Mouse (Mus musculus) heart, embryonic 11.5 days (tissue): ENCODE measurements at regions not wholly inside any gene's neighbourhood (a gene's known extent, or its start where the extent isn't known, plus 50 kb on each side); places are given as distances from the start of the nearest gene placed in this dataset.

Experiments used
- ATAC-seq: fragments of 200-750 bp; cut with Nextera tagmentation; replicated peaks from 2 replicates; pipeline ENCODE4 v1.8.0; 2017; ENCODE audit warnings: moderate library complexity; ENCODE audit not compliant: insufficient number of reproducible peaks, low FRiP score, low TSS enrichment
- H3K27ac ChIP-seq: fragments of 300-500 bp; sonication (generic); 2 replicates; pipeline ENCODE4 v1.5.1; 2014; ENCODE audit warnings: mild to moderate bottlenecking, low read depth, low read length
- H3K27me3 ChIP-seq: fragments of 300-500 bp; sonication (generic); 2 replicates; pipeline ENCODE4 v1.6.1; 2014; ENCODE audit warnings: mild to moderate bottlenecking, low read length, mixed read lengths; ENCODE audit not compliant: control insufficient read depth, insufficient read depth
- H3K36me3 ChIP-seq: fragments of 300-500 bp; sonication (generic); 2 replicates; pipeline ENCODE4 v1.6.1; 2014; ENCODE audit warnings: mild to moderate bottlenecking, low read length, moderate library complexity, mixed read lengths; ENCODE audit not compliant: control insufficient read depth, insufficient read depth
- H3K4me1 ChIP-seq: fragments of 300-500 bp; sonication (generic); 2 replicates; pipeline ENCODE4 v1.6.1; 2014; ENCODE audit warnings: low read length; ENCODE audit not compliant: control insufficient read depth, insufficient read depth
- H3K4me2 ChIP-seq: fragments of 300-500 bp; sonication (generic); 2 replicates; pipeline ENCODE4 v1.6.1; 2014; ENCODE audit warnings: mild to moderate bottlenecking, moderate library complexity
- H3K4me3 ChIP-seq: fragments of 300-500 bp; sonication (generic); 2 replicates; pipeline ENCODE4 v1.5.1; 2014; ENCODE audit warnings: low read depth, low read length
- H3K9ac ChIP-seq: fragments of 300-500 bp; sonication (generic); 2 replicates; pipeline ENCODE4 v1.6.1; 2014; ENCODE audit warnings: mild to moderate bottlenecking, low read depth, low read length, moderate library complexity
- H3K9me3 ChIP-seq: fragments of 300-500 bp; sonication (generic); replicated peaks from 2 replicates; pipeline ENCODE4 v1.6.1; 2016; ENCODE audit warnings: low read length; ENCODE audit not compliant: control insufficient read depth
- WGBS: fragments of 180-500 bp; shearing (Covaris S2); extraction: QIAGEN DNeasy Blood & Tissue Kit; methylation state at CpG from one replicate; pipeline ENCODE4 v1.1.7; 2014; ENCODE audit not compliant: insufficient replicate concordance; 5-methylcytosine and 5-hydroxymethylcytosine counted together

DNA sequence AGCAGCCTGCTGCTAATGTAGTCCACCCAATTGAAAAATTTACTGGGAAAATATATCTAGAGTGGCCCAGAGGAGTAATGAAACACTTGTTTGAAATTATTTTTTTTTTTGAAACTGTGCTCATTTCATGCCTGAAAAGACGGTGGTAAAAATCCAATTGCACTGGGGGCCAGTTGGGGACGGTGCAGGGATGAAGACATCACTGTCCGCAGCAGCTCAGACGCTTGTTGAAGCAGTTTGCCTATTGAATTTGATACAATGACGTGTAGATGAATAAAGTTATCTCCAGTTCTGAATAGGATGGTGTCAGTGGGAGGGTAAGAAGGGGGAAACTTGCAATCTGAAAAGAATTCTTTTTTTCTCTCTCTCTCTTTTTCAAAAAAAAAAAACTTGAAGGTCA, 200.5 kb downstream of the Nr2f2 start:
- Histone ChIP-seq H3K4me3 (no peak overlapping the region), H3K36me3 (no peaks in the 10 kb centered on the region), H3K4me2 (no peak overlapping the region), H3K27me3 (no peaks in the 10 kb centered on the region), H3K9ac (no peak overlapping the region), H3K4me1 (no peaks in the 10 kb centered on the region), H3K27ac (no peak overlapping the region), H3K9me3 (no peaks in the 10 kb centered on the region)
- 75% methylated on average over 5 of the region's 5 CpGs for WGBS
- no peak for ATAC-seq

DNA sequence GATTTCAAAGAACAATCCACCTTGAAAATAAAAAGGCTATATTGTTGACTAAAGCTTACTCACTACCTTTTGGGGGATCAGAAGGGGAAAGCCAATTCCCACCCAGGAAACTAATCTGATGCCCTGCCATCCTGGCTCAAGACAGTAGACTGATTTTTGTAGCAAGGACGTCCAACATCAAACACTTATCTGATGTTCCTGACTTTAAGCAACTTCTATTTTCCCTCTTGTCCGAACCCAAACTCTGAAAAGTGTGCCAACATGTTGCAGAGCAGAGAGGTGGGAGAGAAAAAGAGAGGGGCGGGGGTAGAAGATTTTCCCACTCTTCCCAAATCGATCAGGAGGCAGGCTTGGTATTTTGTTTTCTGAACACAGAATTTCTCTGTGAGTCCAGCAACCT, 201.0 kb downstream of the Nr2f2 start:
- no peak overlapping the region for H3K27ac ChIP-seq
- no peak overlapping the region for H3K4me2 ChIP-seq
- H3K4me3 ChIP-seq, result no peak overlapping the region
- WGBS, result 48% methylated on average over 4 of the region's 4 CpGs
- no peaks in the 10 kb centered on the region for H3K4me1 ChIP-seq
- no peaks in the 10 kb centered on the region for H3K9me3 ChIP-seq
- no peak for ATAC-seq
- no peaks in the 10 kb centered on the region for H3K36me3 ChIP-seq
- no peak overlapping the region for H3K9ac ChIP-seq
- no peaks in the 10 kb centered on the region for H3K27me3 ChIP-seq

DNA sequence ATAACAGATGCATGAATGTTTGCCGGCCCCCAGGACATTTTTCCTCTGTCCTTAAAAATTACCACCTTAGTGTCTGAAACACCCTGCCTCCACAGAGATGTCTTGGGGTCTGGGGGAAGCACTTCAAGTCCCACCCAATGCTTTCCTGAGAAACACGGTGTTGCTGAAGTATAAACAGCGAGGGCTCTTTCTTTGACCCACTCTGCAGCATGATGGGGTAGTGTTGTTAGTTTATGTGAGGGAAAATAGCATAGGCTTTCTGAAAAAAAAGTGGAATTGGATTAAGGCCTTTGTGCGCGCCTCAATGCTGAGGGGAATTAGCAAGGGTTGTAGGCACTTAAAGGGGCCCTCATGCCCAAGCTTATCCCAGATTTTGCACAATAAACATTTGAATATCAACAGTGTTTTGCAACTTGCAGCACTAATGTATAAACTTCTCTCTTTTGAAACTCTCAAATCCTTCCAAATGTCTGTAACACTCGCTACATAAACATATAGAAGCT, 201.8 kb downstream of the Nr2f2 start:
- H3K4me3 ChIP-seq, result no peak overlapping the region
- WGBS, result 56% methylated on average over 6 of the region's 6 CpGs
- H3K27ac ChIP-seq, result no peak overlapping the region
- no peak for ATAC-seq
- H3K27me3 ChIP-seq, result no peaks in the 10 kb centered on the region
- H3K9me3 ChIP-seq, result no peaks in the 10 kb centered on the region
- no peaks in the 10 kb centered on the region for H3K36me3 ChIP-seq
- no peaks in the 10 kb centered on the region for H3K4me1 ChIP-seq
- H3K4me2 ChIP-seq, result no peak overlapping the region
- no peak overlapping the region for H3K9ac ChIP-seq

DNA sequence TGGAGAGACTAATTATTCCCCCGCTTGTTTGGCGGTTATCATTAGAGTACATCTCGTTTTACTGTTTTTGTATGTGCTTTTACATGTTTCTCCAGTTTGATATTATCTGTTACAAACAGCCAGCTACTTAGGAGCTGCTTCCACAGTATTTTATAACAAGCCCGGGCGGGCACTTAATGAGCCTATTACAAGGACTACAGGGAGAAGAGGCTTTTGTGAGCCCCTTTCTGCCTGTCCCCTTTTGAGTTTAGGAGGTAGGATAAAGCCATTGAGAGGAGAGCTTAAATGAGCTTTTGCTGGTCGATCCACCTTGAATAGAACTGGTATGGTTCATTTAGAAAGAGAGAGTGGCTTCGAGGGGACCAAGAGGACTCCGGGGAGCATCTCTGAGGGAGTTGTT, 208.0 kb downstream of the Nr2f2 start:
- no peaks in the 10 kb centered on the region for H3K9me3 ChIP-seq
- WGBS, result 76% methylated on average over 8 of the region's 8 CpGs
- H3K4me3 ChIP-seq, result no peak overlapping the region
- no peak overlapping the region for H3K4me2 ChIP-seq
- H3K36me3 ChIP-seq, result no peaks in the 10 kb centered on the region
- no peak for ATAC-seq
- H3K27ac ChIP-seq, result no peak overlapping the region
- H3K4me1 ChIP-seq, result no peaks in the 10 kb centered on the region
- no peak overlapping the region for H3K9ac ChIP-seq
- no peaks in the 10 kb centered on the region for H3K27me3 ChIP-seq

DNA sequence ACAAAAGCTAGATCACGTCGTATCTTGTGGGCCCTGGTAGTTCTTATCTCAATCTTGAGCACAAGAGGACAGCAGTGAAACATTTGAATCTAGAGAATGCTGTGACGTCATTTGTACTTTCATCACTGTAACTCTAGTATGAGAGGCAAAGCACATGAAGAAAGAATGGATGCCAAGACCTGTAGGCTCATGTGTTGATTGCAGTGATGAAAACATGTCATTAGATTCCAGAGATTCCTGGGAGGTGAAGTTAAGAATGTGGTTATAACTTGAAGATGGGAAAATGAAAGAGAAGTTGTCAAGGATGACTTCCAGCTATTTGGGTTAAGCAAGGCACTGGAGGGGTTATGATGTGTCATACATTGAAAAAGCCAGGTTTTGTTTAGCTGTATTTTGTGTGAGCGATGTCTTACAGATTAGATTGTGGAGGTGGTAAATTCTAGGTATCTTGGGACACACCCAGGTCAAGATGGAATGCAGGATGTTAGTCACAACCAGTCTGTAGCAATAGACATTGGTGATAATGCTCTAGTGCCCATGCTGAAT, 221.7 kb downstream of the Nr2f2 start:
- no peaks in the 10 kb centered on the region for H3K36me3 ChIP-seq
- H3K27ac ChIP-seq, result no peak overlapping the region
- no peaks in the 10 kb centered on the region for H3K9me3 ChIP-seq
- ATAC-seq, result no peak
- no peaks in the 10 kb centered on the region for H3K4me1 ChIP-seq
- H3K4me3 ChIP-seq, result no peak overlapping the region
- no peaks in the 10 kb centered on the region for H3K27me3 ChIP-seq
- no peak overlapping the region for H3K4me2 ChIP-seq
- 52% methylated on average over 4 of the region's 4 CpGs for WGBS
- no peak overlapping the region for H3K9ac ChIP-seq

DNA sequence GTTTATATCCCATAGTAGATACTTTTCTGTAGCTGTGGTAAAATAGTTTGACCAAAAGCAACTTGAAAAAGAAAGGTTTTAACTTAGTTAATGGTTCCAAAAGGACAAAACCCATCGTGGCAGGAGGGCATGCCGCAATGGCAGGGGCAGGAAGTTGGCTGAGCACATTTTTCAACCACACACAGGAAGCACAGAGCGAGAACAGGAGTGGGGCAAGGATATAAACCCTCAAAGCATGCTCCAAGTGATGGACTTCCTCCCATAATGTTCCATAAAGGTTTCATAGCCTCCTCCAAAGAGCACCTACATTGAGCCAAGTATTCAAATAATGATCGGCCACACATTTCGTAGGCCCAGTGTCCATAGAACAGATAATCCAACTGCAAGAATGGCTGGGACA, 229.7 kb downstream of the Nr2f2 start:
- no peak for ATAC-seq
- Histone ChIP-seq H3K4me1 (no peaks in the 10 kb centered on the region), H3K36me3 (no peaks in the 10 kb centered on the region), H3K4me2 (no peak overlapping the region), H3K9ac (no peak overlapping the region), H3K9me3 (no peaks in the 10 kb centered on the region), H3K27ac (no peak overlapping the region), H3K27me3 (no peaks in the 10 kb centered on the region), H3K4me3 (no peak overlapping the region)
- WGBS, result 78% methylated on average over 5 of the region's 5 CpGs

DNA sequence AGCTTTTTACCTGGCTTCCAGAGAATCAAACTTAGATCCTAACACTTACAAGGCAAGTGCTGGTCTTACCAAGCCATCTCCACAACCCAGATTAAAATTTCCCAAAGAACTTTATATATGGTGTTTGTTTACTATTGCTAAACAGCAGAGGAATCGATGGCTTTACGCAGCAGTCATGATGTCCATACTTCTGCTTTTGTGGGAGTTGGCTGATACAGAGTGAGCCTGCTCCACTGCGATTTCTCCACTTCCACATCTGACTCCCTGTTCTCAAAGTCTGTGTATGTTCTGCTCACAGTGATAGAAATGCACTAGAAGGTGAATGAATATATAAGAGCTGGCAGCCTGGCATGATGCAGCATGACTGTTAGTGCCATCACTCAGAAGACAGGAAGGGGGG, 231.1 kb downstream of the Nr2f2 start:
- Histone ChIP-seq H3K9ac (no peak overlapping the region), H3K9me3 (no peaks in the 10 kb centered on the region), H3K27me3 (no peaks in the 10 kb centered on the region), H3K4me2 (no peak overlapping the region), H3K36me3 (no peaks in the 10 kb centered on the region), H3K4me1 (no peaks in the 10 kb centered on the region), H3K27ac (no peak overlapping the region), H3K4me3 (no peak overlapping the region)
- WGBS, result 86% methylated on average over 3 of the region's 3 CpGs
- ATAC-seq, result no peak

DNA sequence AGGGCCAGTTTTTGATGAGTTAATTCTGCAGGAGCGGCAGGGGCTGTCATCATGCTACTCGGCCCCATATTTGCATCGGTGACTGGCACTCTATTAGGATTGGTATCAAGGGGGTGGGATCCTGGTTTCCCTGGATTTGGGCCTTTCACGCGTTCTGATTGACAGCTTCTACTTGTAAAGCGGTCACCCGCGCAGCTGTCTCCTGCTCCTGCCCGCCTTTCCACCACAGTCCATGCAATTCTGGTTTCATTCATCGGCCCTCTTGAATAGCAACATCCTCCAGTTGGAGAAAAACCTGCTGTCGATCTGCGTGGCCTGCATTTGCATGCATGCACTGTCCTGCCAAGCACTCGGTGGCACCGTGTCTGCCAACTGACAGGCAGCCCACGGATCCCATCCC, 236.6 kb downstream of the Nr2f2 start:
- Histone ChIP-seq H3K9me3 (no peaks in the 10 kb centered on the region), H3K4me1 (no peaks in the 10 kb centered on the region), H3K27me3 (no peaks in the 10 kb centered on the region), H3K4me2 (no peak overlapping the region), H3K36me3 (no peaks in the 10 kb centered on the region), H3K27ac (no peak overlapping the region), H3K4me3 (no peak overlapping the region), H3K9ac (no peak overlapping the region)
- no peak for ATAC-seq
- WGBS, result 71% methylated on average over 15 of the region's 15 CpGs

DNA sequence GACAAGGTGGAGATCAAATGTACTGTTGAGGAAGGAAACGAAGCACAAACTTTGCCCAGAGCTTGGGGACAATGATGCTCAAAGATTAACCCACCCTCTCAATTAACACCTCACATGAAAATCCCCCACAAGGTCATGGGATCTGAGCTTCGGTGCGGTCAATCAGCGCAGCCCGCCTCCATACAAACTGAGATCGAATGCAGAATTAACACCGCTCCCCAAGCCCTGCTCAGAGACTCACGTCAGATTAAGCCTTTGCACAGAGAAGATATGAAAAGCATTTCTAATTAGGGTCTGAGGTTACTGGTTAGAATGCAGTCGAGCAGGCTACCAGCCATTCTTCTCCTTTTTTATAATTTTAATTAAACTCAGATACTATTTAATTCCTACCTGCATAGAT, 243.7 kb downstream of the Nr2f2 start:
- H3K27ac ChIP-seq, result no peak overlapping the region
- no peak overlapping the region for H3K9ac ChIP-seq
- H3K4me2 ChIP-seq, result no peak overlapping the region
- H3K9me3 ChIP-seq, result no peaks in the 10 kb centered on the region
- no peaks in the 10 kb centered on the region for H3K4me1 ChIP-seq
- no peak overlapping the region for H3K4me3 ChIP-seq
- H3K27me3 ChIP-seq, result 0 out of 2 replicates have a peak, but pooled peaks cover 6% of the 10 kb centered on the region
- no peak for ATAC-seq
- 82% methylated on average over 9 of the region's 9 CpGs for WGBS
- no peaks in the 10 kb centered on the region for H3K36me3 ChIP-seq
